Mouse (Mus musculus) hindbrain, embryonic 11.5 days (tissue): ENCODE measurements around the gene Cryzl2. TPM values are rescaled to one million over a fixed set of nuclear protein-coding genes. Genes with fewer than 3 reads are reported as not detected.

Experiments used
- ATAC-seq: fragments of 200-750 bp; cut with Nextera tagmentation; 2 replicates; pipeline ENCODE4 v1.8.0; 2017; ENCODE audit warnings: mild to moderate bottlenecking, moderate TSS enrichment, moderate library complexity; ENCODE audit not compliant: low FRiP score
- DNase-seq: peaks from one replicate; pipeline ENCODE4 v3.0.0-alpha.2; 2015; ENCODE audit warnings: low spot score
- H3K27ac ChIP-seq: fragments of 300-500 bp; sonication (generic); 2 replicates; pipeline ENCODE4 v1.5.1; 2014; ENCODE audit warnings: mild to moderate bottlenecking, low read depth, low read length
- H3K27me3 ChIP-seq: fragments of 300-500 bp; sonication (generic); 2 replicates; pipeline ENCODE4 v1.6.1; 2014; ENCODE audit warnings: mild to moderate bottlenecking, low read length, moderate library complexity, mixed read lengths; ENCODE audit not compliant: control insufficient read depth, insufficient read depth
- H3K36me3 ChIP-seq: fragments of 300-500 bp; sonication (generic); 2 replicates; pipeline ENCODE4 v1.6.1; 2014; ENCODE audit warnings: mild to moderate bottlenecking, low read length, moderate library complexity, mixed read lengths; ENCODE audit not compliant: control insufficient read depth, insufficient read depth
- H3K4me1 ChIP-seq: fragments of 300-500 bp; sonication (generic); replicated peaks from 2 replicates; pipeline ENCODE4 v1.6.1; 2014; ENCODE audit warnings: low read length, mixed read lengths; ENCODE audit not compliant: control insufficient read depth, insufficient read depth
- H3K4me2 ChIP-seq: fragments of 300-500 bp; sonication (generic); replicated peaks from 2 replicates; pipeline ENCODE4 v1.6.1; 2014; ENCODE audit warnings: mild to moderate bottlenecking, low read depth, low read length
- H3K4me3 ChIP-seq: fragments of 300-500 bp; sonication (generic); 2 replicates; pipeline ENCODE4 v1.5.1; 2014; ENCODE audit warnings: low read depth, low read length
- H3K9ac ChIP-seq: fragments of 300-500 bp; sonication (generic); 2 replicates; pipeline ENCODE4 v1.6.1; 2014; ENCODE audit warnings: low read depth, low read length
- H3K9me3 ChIP-seq: fragments of 300-500 bp; sonication (generic); 2 replicates; pipeline ENCODE4 v1.6.1; 2016; ENCODE audit warnings: low read length; ENCODE audit not compliant: control insufficient read depth
- WGBS: fragments of 180-500 bp; shearing (Covaris S2); extraction: QIAGEN DNeasy Blood & Tissue Kit; methylation state at CpG from one replicate; pipeline ENCODE4 v1.1.7; 2014; 5-methylcytosine and 5-hydroxymethylcytosine counted together
- polyA plus RNA-seq: library from polyadenylated mRNA; unstranded; fragments of >200 nt; fragmentation: Nextera tagmentation; extraction: Ambion mirVana; gene quantifications from 2 replicates; pipeline ENCODE4 v1.2.1, GENCODE M21; 2014

The Cryzl2 gene
- polyA plus RNA-seq = 7.4 and 8.8 TPM in 2 replicates

DNA sequence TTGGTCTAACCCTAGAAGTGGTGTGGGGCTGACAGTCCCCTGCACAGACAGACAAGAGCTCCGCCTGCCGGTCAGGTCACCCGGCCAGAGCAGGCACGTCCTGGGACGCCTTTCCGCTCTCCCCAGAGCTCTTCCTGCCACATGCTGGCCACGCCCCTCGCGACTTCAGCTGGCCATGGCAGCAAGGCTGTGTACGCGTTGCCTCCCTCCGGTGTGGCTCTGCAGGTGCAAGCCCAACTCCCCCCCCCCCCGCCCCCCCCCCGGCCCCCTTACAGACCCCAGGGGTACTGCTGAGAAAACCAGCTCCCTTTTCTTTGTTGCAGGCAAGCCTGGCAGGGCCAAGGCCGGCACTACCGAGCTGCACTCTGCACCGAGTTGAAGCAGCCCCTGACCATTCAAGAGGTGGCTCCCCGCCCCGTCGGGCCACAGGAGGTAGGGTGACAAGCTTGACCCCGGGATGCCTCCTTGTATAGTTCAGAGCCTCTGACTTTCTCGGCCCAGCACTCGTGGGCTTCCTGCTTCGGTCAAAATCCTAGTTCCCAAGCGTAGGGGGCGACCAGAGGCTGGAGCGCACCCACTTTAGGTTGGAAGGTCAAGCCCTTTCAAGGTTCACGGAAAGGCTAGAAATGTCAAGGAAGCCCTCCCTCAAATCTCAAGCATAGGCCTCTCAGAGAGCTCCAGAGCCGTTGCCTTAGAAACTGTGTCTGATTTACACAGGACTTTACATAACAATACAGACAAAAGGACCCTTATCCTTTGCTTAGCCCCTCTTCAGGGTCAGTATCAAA lies at the start of gene Cryzl2:
Gene Cryzl2, plus strand, starts transcription at position 157 of the 788 bp plus-strand sequence.
- peak; percentile 86 for DNase-seq
- 2% methylated on average over 26 of the region's 29 CpGs for WGBS
- no peaks in the 10 kb centered on the region for H3K9me3 ChIP-seq

DNA sequence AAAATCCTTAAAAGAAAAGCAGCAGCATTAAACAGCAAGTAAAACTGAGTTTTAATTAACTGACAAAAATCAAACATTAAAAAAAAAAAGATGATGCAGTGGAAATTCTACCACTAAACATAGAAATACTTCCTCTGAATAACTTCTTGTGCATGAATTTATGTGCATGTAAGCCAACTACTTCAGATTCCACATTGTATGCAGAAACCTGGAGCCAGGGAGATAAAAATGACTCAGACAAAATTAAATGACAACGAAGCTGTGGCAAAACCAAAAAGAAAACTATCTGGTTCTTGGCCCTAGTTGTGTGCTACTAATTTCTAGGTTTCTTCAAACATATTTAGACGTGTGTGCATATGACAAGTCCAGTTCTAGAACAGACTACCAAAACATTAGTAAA lies 48.7 kb upstream of the Cryzl2 start:
- Histone ChIP-seq H3K4me3 (no peak overlapping the region), H3K27ac (no peak overlapping the region), H3K36me3 (no peaks in the 10 kb centered on the region), H3K4me2 (no peak overlapping the region), H3K27me3 (no peaks in the 10 kb centered on the region), H3K4me1 (no peaks in the 10 kb centered on the region), H3K9ac (no peak overlapping the region), H3K9me3 (no peaks in the 10 kb centered on the region)
- ATAC-seq (no peak), DNase-seq (no peak)
- 89% methylated on average over 2 of the region's 2 CpGs for WGBS

More for the DNA sequence above, at the start of gene Cryzl2:
- Histone ChIP-seq H3K36me3 (no peaks in the 10 kb centered on the region), H3K27me3 (no peaks in the 10 kb centered on the region), H3K9ac (peak within 1 kb of the TSS; percentile 47), H3K27ac (peak within 1 kb of the TSS; percentile 42), H3K4me1 (peaks cover 4% of the 10 kb centered on the region), H3K4me2 (peak within 1 kb of the TSS; percentile 55), H3K4me3 (peak within 1 kb of the TSS; percentile 31)
- ATAC-seq = peak; percentile 89

DNA sequence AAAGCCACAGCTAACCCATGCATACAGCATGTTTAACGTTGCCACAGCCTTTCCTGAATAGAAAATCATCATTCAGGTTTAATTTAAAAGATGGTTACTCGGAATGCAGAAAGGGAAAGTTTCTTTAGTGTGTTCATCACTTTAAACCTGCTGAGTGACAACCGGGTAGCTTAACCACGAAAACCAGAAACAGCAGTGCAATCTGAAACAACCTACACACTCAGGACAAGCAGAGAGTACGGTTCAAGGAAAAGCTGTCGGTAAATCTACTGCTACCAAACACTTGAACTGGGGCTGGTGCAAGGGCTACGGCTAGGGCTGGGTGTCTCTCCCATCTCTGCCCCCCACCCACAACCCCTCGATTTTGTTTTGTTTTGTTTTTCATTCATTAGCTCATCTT lies 47.4 kb upstream of the Cryzl2 start:
- Histone ChIP-seq H3K27me3 (no peaks in the 10 kb centered on the region), H3K4me2 (peak overlapping the region; percentile 67), H3K4me1 (no peaks in the 10 kb centered on the region), H3K9me3 (no peaks in the 10 kb centered on the region), H3K27ac (no peak overlapping the region), H3K4me3 (peak overlapping the region; percentile 96), H3K36me3 (no peaks in the 10 kb centered on the region), H3K9ac (no peak overlapping the region)
- WGBS = 8% methylated on average over 8 of the region's 8 CpGs
- ATAC-seq (no peak), DNase-seq (no peak)

DNA sequence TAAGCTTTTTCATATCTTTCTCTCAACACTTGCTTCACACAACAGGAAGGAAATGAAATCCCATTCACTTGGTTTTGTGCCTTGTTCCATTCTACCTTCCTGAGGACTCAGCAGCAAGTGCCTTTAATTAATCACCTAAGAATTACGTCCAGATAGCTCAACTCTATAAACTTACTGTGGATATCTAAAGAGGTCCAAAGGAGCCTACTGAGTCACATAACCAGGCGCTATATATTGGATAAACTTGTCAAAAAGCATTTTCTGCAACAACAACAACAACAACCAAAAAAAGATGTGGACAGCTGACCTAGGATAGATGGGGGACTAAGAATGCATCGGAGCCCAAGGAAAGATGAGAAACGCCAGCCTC lies 47.1 kb upstream of the Cryzl2 start:
- H3K27me3 ChIP-seq = no peaks in the 10 kb centered on the region
- no peak for ATAC-seq
- H3K27ac ChIP-seq = no peak overlapping the region
- H3K9me3 ChIP-seq = no peaks in the 10 kb centered on the region
- no peaks in the 10 kb centered on the region for H3K4me1 ChIP-seq
- DNase-seq = no peak
- H3K36me3 ChIP-seq = no peaks in the 10 kb centered on the region
- H3K9ac ChIP-seq = peak overlapping the region; percentile 87
- 0% methylated on average over 4 of the region's 4 CpGs for WGBS
- peak overlapping the region; percentile 67 for H3K4me2 ChIP-seq
- H3K4me3 ChIP-seq = peak overlapping the region; percentile 96

DNA sequence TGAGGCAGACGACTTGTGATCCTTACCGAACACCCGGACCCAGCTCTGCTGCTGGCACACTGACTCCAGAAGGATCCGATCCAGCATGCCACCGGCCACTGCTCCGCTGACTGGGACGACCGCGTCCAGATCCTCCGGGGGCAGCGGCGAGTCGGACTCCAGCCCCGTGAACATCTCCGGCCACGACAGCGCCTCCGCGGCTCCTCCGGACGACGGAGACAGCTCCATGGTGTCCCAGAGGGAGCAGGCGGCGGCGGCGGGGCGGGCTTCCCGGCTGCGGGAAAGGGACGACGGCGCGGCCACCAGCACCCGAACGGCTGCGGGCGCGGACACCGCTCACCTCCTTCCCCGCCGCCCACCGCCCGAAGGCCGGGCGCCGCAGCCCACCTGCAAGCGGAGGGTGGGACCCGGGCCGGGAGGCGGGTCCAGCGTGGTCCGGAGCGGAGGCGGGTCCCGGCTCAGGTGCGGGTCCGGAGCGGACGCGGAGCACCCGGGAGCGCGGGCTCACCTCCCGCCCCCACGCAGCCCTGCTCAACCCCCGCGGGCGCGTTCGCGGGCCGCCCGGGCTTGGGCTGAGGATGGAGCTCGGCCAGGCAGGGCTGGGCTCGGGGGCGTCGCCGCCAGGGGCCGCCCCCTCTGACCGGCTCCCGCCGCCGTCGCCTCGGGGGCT lies 46.5 kb upstream of the Cryzl2 start:
- peak overlapping the region; percentile 96 for H3K4me3 ChIP-seq
- DNase-seq (peak; percentile 73), ATAC-seq (peak; percentile 93)
- no peaks in the 10 kb centered on the region for H3K36me3 ChIP-seq
- 1% methylated on average over 43 of the region's 85 CpGs for WGBS
- no peaks in the 10 kb centered on the region for H3K27me3 ChIP-seq
- peak overlapping the region; percentile 87 for H3K9ac ChIP-seq
- no peaks in the 10 kb centered on the region for H3K9me3 ChIP-seq
- peak overlapping the region; percentile 67 for H3K4me2 ChIP-seq
- peak overlapping the region; percentile 98 for H3K27ac ChIP-seq
- no peaks in the 10 kb centered on the region for H3K4me1 ChIP-seq

DNA sequence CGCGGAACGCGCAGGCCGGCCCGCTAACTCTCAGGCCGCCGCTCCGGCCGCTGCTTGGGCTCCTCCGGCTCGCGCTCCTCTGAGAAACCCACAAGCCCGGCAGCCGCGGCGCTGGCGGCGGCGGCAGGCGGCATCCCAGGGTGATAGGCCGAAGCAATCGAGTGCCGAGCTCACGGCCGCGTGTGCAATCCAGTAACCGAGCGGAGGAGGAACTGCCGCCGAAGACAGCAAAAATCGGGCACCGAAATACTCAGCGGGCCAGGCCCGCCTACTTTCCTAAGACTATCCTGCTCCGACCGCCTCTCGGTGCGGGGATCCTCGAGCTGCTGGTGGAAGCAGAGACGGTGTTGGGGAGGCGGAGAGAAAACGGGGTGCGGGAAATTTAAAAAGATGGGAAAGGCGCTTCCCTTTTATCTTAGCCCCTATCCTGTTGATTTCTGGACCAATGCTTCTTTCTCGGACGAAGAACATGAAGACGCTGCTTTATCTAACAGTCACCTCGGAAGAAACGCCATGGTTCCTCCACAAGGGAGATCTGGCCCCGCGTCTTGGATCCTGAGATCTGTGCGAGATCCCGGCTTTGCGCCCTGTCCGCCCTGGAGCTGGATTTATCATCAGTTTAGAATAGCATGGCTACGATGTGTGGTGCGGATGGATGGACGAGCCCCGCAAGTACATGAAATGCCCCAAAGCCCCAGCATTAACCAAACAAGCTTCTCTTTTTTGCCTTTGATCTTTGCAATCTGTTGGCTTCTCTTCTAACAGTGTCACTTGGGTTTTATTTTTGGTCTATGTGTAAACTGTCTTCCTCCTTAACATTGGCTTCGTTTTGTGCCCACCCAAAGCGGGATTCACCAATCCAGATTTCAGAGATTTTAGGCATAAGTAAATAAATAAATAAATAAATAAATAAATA lies 45.7 kb upstream of the Cryzl2 start, which contains the start of gene Rasal2:
Gene Rasal2, minus strand, starts transcription at position 142 of the 916 bp plus-strand sequence.
- peak; percentile 97 for ATAC-seq
- Histone ChIP-seq H3K9ac (peak within 1 kb of the TSS; percentile 87), H3K9me3 (no peaks in the 10 kb centered on the region), H3K4me2 (peak within 1 kb of the TSS; percentile 67), H3K27ac (peak within 1 kb of the TSS; percentile 98), H3K4me1 (no peaks in the 10 kb centered on the region), H3K27me3 (no peaks in the 10 kb centered on the region), H3K36me3 (no peaks in the 10 kb centered on the region), H3K4me3 (peak within 1 kb of the TSS; percentile 96)
- WGBS = under 1% methylated on average over 62 of the region's 62 CpGs
- DNase-seq = peak; percentile 99

DNA sequence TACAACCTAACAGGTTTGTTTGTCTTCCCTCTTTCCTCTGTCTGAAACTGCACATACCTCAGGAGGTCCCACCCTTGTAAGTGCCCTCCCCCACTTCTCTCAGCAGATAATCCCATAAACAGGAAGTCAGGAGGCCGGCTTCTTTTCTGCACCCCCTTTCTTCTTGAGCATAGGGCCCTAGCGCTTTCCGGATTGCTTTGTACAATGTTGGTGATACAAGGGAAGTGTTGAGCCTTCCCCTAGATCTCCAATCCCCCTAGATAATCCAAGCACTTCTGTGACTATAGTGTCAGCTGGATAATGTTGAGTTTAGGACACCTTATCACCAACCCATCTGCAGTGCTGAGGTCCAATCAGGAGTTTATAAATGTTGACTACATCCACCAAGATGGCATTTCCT lies 42.6 kb upstream of the Cryzl2 start:
- H3K9ac ChIP-seq = no peak overlapping the region
- WGBS = 86% methylated on average over 3 of the region's 3 CpGs
- no peak for ATAC-seq
- no peaks in the 10 kb centered on the region for H3K4me1 ChIP-seq
- H3K4me2 ChIP-seq = no peak overlapping the region
- H3K27me3 ChIP-seq = no peaks in the 10 kb centered on the region
- no peak for DNase-seq
- H3K27ac ChIP-seq = no peak overlapping the region
- H3K36me3 ChIP-seq = no peaks in the 10 kb centered on the region
- H3K9me3 ChIP-seq = no peaks in the 10 kb centered on the region
- H3K4me3 ChIP-seq = no peak overlapping the region

DNA sequence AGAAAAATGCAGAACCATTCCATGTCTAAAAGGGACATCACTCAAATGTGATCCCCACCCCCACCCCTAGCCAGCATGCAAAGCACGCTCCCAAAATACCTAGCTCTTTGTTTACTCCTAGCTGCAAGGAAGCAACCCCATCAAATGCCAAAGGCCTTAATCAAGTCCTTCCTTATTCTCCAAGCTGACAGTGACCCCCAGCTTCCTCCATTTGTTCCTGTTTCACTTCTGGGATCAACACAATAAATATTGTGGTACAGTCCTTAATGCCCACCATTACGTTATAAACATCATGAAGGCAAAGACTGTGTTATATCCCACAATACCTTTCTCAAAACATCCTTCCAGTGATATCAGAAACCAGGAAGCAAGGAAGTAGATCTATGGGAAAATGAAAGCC lies 41.7 kb upstream of the Cryzl2 start:
- DNase-seq (no peak), ATAC-seq (no peak)
- Histone ChIP-seq H3K4me1 (no peaks in the 10 kb centered on the region), H3K4me2 (no peak overlapping the region), H3K27me3 (no peaks in the 10 kb centered on the region), H3K27ac (no peak overlapping the region), H3K9me3 (no peaks in the 10 kb centered on the region), H3K9ac (no peak overlapping the region), H3K36me3 (no peaks in the 10 kb centered on the region), H3K4me3 (no peak overlapping the region)
- WGBS = 93% methylated on average over 2 of the region's 2 CpGs
